13 mouse cellular contexts compared by ENCODE assay signal in the genomic region with DNA sequence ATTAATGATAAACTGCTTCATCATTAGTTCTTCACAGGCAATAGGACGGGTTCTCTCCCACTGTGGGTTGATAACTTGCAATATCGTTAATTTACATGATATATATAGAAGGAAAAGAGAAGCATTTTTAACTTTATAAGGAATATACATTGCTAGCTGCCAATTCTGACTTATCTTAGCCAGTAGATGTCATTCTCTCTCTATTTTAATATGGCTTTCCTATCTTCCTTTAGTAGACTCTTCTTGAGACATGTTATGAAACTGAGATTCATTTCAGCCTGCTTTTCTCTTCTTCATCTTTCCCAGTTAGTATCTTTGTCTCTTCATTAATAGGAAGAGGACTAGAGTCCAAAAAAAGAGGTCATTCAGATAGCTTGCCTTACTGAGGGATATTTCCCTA.
"Had no signal": no experiment of that assay in that cellular context is flagged by ENCODE, and none has a peak within 500 bp of the region (broad histone marks: within the 10 kb centered on the region; RNA-seq: fewer than 3 reads in every experiment).

No protein-coding gene starts in this region.

- H3K4me1 ChIP-seq: limb, embryonic 10.5 days; liver, embryonic 15.5 days; midbrain, embryonic 15.5 days; stomach, embryonic 15.5 days had no signal

- H3K27me3 ChIP-seq: liver, embryonic 15.5 days; midbrain, embryonic 15.5 days; stomach, embryonic 15.5 days had no signal

- H3K36me3 ChIP-seq: limb, embryonic 10.5 days; liver, embryonic 15.5 days; midbrain, embryonic 15.5 days; stomach, embryonic 15.5 days had no signal

- DNase-seq: kidney, adult 9 months; kidney, postnatal 10 days; kidney, postnatal 4 days; lung, adult 2 months; lung, postnatal 36 days; right cerebral cortex, postnatal 14 days; thymus, postnatal 4 days had no signal

- H3K27ac ChIP-seq: limb, embryonic 10.5 days; liver, embryonic 15.5 days; midbrain, embryonic 15.5 days; stomach, embryonic 15.5 days had no signal

- H3K4me3 ChIP-seq: limb, embryonic 10.5 days; liver, embryonic 15.5 days; midbrain, embryonic 15.5 days; stomach, embryonic 15.5 days had no signal

- H3K9ac ChIP-seq: liver, embryonic 15.5 days; midbrain, embryonic 15.5 days; stomach, embryonic 15.5 days had no signal

- ATAC-seq: lung, postnatal 0 days; midbrain, embryonic 15.5 days had no signal

- H3K9me3 ChIP-seq: limb, embryonic 10.5 days; liver, embryonic 15.5 days; midbrain, embryonic 15.5 days; stomach, embryonic 15.5 days had no signal

- H3K4me2 ChIP-seq: liver, embryonic 11.5 days; liver, embryonic 15.5 days; midbrain, embryonic 15.5 days; stomach, embryonic 15.5 days had no signal
